Mouse (Mus musculus) adrenal gland, postnatal 14 days (tissue): ENCODE data around the gene Hoxb9. TPM values are rescaled to one million over a fixed set of nuclear protein-coding genes. Genes with fewer than 3 reads are reported as not detected.

Experiments used
- DNase-seq: peaks from one replicate; pipeline ENCODE4 v3.0.0; 2021; ENCODE audit warnings: mixed read lengths
- microRNA-seq, 2 experiments: library from miRNA; unstranded; fragments of <30 nt; microRNA quantifications; one replicate each; pipeline ENCODE4 v1.2.0; 2021
- total RNA-seq: library from RNA; stranded (reverse); gene quantifications from 2 replicates; pipeline ENCODE4 v1.2.3, GENCODE M21; 2021

The Hoxb9 gene
- total RNA-seq, 1 experiment from 2014 or later = 156 TPM

DNA sequence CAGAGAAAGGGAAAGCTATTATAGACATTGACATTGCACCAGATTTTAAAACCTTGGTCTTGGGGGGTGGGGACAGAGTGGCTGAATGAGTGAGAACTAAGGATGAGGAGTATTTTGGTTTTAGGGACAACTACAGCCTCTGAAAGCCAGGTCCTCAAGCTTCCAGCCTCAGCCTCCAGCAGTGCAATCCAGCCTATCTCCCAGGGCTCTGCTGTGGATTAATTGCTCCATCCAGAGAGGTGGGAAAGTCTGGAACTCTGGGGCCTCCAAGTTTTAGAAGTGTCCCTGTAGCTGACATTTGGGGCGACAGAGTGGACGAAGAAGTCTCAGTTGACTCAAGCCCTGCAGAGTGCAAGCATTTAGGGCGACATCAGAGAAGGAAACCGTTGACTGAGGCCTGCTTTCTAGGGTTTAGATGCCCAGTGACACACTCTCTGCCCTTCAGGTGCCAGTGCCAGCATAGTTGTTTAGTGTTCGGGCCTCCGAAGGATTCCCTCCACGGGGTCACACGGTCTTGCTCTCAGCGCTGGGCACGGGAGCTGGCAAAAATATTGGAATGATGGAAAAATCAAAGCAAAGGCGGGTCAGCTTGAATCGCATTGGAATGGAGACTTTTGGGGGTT is 42.7 kb downstream of the Hoxb9 start:
- DNase-seq = peak; percentile 43

GRCm38 (mm10) chr11:96314671-96315343 is 43.5 kb downstream of the Hoxb9 start:
- peak; percentile 78 for DNase-seq

GRCm38 (mm10) chr11:96315344-96315681 is 44.1 kb downstream of the Hoxb9 start:
- peak; percentile 46 for DNase-seq

DNA sequence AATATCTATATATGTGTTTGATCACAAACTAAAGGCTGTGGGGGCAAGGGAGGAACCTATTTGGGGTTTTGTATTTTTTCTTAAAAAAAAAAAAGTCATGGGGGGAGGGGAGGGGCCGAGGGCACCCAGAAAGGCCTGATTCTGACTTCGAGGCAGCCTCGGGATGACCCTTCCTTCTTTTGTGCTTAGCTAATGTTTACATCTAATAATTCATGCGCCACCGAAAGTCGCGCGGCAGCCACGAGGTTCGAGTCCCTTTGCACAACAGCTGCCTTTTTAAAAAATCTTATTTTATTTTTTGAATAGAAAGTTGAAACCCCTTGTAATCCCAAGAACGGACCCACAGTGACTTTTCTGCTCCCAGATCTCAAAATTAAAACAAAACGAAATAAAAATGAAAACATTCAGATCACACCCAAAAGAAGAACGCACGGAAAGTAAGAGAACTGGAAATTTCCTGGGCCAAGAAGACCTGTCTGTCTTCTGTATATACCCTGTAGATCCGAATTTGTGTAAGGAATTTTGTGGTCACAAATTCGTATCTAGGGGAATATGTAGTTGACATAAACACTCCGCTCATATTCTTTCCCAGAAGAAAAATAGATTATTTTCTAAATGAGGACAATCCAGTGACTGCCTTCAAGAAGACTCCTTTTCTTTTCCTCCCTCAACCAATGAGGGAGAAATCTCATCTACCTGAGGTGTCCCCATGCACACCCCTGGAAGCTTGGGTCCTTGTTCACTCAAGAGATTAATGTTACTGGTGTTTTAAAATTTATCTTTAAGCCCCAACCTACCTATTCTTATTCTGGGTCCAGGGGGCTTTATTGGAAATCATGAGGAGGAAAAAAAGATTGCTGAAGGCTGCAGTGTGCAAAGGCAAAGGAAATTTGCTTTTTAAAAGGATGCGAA is 45.7 kb downstream of the Hoxb9 start:
- DNase-seq = no peak

- DNase-seq = peak; percentile 51
These were observed 46.5 kb downstream of the Hoxb9 start, which contains the start of gene Hoxb4 for GRCm38 (mm10) chr11:96317608-96318367. Gene Hoxb4, plus strand, starts transcription at chr11:96318267.

DNA sequence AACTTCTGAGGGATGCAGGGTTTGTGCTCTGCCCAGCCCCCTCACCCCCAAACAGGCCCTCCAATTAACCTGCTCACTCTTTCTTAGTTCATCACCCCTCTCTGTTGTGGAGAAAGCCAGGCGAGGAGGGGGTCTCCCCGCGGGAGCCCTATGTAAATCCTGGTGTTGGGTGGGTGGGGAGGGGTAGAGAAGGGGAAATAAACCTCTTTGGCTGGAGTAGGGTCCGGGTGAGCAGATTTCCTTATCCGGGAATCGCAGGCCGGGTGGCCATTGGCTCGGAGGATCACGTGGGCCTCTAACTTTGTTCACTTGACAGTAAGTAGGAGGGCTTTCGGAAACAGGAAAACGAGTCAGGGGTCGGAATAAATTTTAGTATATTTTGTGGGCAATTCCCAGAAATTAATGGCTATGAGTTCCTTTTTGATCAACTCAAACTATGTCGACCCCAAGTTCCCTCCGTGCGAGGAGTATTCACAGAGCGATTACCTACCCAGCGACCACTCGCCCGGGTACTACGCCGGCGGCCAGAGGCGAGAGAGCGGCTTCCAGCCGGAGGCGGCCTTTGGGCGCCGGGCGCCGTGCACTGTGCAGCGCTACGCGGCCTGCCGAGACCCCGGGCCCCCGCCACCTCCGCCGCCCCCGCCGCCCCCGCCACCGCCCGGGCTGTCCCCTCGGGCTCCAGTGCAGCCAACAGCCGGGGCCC is 47.3 kb downstream of the Hoxb9 start:
- DNase-seq = peak; percentile 91

DNA sequence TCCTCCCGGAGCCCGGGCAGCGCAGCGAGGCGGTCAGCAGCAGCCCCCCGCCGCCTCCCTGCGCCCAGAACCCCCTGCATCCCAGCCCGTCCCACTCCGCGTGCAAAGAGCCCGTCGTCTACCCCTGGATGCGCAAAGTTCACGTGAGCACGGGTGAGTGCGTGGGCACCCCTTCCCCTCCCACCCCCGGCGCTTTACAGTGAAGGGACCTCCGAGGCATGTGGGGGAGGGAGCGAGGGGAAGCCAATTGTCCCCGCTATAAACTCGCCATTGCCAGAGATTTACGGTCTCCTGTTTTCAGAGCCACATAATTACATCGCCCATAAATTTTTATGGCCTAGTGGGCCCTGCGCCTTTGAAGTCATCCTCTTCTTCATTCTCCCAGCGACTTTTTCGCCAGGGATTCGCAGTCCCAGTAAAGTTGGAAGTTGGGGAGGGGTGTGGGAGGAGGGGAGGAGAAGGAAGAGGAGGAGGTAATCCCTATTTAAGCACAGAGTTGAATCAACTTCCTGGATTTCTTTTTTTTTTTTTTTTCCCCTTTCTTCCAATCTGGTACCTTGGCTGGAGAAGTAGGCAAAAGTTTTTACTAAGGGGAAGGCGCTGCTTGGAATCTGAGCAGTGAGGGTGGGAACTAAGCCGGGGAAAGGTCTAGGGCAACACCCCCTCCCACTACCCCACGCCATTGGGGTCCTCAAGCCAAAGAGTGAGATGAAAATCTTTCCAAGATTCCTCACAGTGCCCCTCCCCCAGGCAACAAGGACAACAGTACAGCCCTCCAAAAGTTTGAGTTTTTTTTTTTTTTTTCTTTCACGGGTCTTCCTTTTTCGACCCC is 48.0 kb downstream of the Hoxb9 start:
- no peak for DNase-seq

DNA sequence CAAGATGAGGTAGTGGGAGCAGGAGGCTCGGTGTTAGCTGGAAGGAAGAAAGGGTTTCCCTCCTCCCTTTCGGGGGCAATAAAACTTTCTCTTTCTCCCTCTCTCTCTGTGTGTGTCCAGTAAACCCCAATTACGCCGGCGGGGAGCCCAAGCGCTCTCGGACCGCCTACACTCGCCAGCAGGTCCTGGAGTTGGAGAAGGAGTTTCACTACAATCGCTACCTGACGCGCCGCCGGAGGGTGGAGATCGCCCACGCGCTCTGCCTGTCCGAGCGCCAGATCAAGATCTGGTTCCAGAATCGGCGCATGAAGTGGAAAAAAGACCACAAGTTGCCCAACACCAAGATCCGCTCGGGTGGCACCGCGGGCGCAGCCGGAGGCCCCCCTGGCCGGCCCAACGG is 48.7 kb downstream of the Hoxb9 start:
- peak; percentile 78 for DNase-seq

DNA sequence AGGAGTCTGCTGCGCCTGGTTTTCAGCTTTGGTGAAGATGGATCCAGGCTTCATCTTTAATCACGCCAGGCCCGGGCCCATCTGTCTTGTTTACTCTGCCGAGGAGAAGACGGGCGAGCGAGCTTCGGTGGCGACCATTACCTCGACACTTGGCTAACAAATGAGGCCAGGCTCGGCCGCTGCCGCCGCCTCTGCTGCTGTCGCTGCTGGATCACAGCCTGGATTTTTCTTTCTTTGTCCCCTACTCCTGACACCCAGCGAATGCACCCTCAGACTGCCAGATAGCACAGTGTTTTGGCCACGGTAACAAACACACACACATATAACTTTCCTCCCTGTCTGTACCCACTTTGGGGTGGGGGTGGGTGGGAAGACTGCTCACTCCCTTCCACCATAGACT is 49.4 kb downstream of the Hoxb9 start:
- no peak for DNase-seq

DNA sequence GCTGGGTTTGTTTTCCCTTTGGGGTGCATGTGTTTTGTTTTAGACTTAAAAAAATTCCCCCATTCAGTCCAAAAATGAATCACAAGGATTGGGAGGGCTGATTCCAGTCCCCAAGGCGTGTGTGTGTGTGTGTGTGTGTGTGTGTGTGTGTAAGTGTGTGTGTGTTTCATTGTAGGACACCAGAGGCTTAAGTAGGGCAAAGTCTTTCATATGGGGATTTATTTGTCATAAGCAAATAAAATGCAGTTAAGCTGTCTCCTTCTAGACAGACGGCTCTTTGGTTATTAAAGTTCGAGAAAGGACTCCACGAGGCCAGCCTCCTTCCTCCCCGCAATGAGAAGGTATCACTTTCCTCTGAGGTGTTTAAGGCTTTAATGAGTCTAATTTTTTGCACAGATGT is 50.6 kb downstream of the Hoxb9 start:
- DNase-seq = peak; percentile 60

- DNase-seq = no peak
These were observed 51.5 kb downstream of the Hoxb9 start for GRCm38 (mm10) chr11:96322738-96323137.

GRCm38 (mm10) chr11:96323154-96323553 is 51.9 kb downstream of the Hoxb9 start, which contains the start of gene Hoxb3:
Gene Hoxb3, plus strand, starts transcription at chr11:96323326.
- DNase-seq = no peak

- DNase-seq = peak; percentile 60
These were observed 52.9 kb downstream of the Hoxb9 start for GRCm38 (mm10) chr11:96324125-96324524.

- DNase-seq = no peak
These were observed 53.7 kb downstream of the Hoxb9 start for GRCm38 (mm10) chr11:96324965-96325364.

- no peak for DNase-seq
These were observed 54.5 kb downstream of the Hoxb9 start for GRCm38 (mm10) chr11:96325747-96326212.

Small RNA genes within 50 kb of the gene (microRNA-seq; reads per million reads assigned to microRNA genes)
- gene Mir10a = 35,720 to 56,963 reads per million in 2 experiments
- 27.4 to 30.3 reads per million in 2 experiments for gene Mir196a-1

Other genes starting within 250 kb of the Hoxb9 start
- gene Gip, start 246.9 kb upstream of the Hoxb9 start, total RNA-seq = not detected in 2 replicates
- 77.7 and 79.2 TPM in 2 replicates for gene Snf8, start 236.6 kb upstream of the Hoxb9 start, total RNA-seq
- 43.8 and 45.2 TPM in 2 replicates for gene Ube2z, start 206.1 kb upstream of the Hoxb9 start, total RNA-seq
- 244 and 262 TPM in 2 replicates for gene Atp5g1, start 195.8 kb upstream of the Hoxb9 start, total RNA-seq
- gene Calcoco2, start 159.5 kb upstream of the Hoxb9 start, total RNA-seq = not detected in 2 replicates
- not detected in 2 replicates for gene Ttll6, start 137.7 kb upstream of the Hoxb9 start, total RNA-seq
- not detected in 2 replicates for gene Hoxb13, start 77.1 kb upstream of the Hoxb9 start, total RNA-seq
- 56.7 and 59.4 TPM in 2 replicates for gene Hoxb8, start 10.4 kb downstream of the Hoxb9 start, total RNA-seq
- gene Hoxb7, start 15.2 kb downstream of the Hoxb9 start, total RNA-seq = 34.3 and 37.8 TPM in 2 replicates
- gene Hoxb6, start 21.0 kb downstream of the Hoxb9 start, total RNA-seq = 35.7 and 39.8 TPM in 2 replicates
- 17.1 and 18.7 TPM in 2 replicates for gene Hoxb5, start 31.9 kb downstream of the Hoxb9 start, total RNA-seq
- gene Hoxb4, start 46.8 kb downstream of the Hoxb9 start, total RNA-seq = 14.0 and 15.7 TPM in 2 replicates
- 17.1 and 26.0 TPM in 2 replicates for gene Hoxb3, start 51.9 kb downstream of the Hoxb9 start, total RNA-seq
- gene Hoxb2, start 79.1 kb downstream of the Hoxb9 start, total RNA-seq = 18.0 and 19.3 TPM in 2 replicates
- gene Hoxb1, start 94.3 kb downstream of the Hoxb9 start, total RNA-seq = not detected in 2 replicates
- gene Skap1, start 193.1 kb downstream of the Hoxb9 start, total RNA-seq = 4.0 and 12.9 TPM in 2 replicates